Mouse (Mus musculus) gastrocnemius, adult 8-10 months (tissue): ENCODE results near the gene Cd82. TPM values are rescaled to one million over a fixed set of nuclear protein-coding genes. Genes with fewer than 3 reads are reported as not detected.
A peak's percentile ranks its signal among the peaks of the same experiment; 100 is the strongest.

Experiments
- DNase-seq, 2 experiments: peaks; one replicate each; pipeline ENCODE4 v3.0.0; 2022; ENCODE audit warnings: low spot score in 2 of 2
- total RNA-seq, 4 experiments: library from RNA; stranded (reverse); gene quantifications; 2 replicates each; pipeline ENCODE4 v1.2.4; 2022

The Cd82 gene
- total RNA-seq, 4 experiments from 2014 or later, result 7.6 to 10.1 (median 9.8) TPM

- no peak for DNase-seq
Measured at GRCm38 (mm10) chr2:93469118-93469517, 6.2 kb upstream of the Cd82 start.

- no peak for DNase-seq
Measured at GRCm38 (mm10) chr2:93466314-93466713, 3.4 kb upstream of the Cd82 start.

GRCm38 (mm10) chr2:93461869-93462714, 848 bp downstream of the Cd82 start:
- peak; percentile 96 to 98 for DNase-seq

GRCm38 (mm10) chr2:93460786-93461469, 2.0 kb downstream of the Cd82 start:
- no peak for DNase-seq

GRCm38 (mm10) chr2:93459208-93459920, 3.6 kb downstream of the Cd82 start:
- DNase-seq, result no peak

GRCm38 (mm10) chr2:93458332-93459207, 4.4 kb downstream of the Cd82 start:
- DNase-seq, result no peak

- no peak for DNase-seq
Measured at GRCm38 (mm10) chr2:93457426-93458130, 5.4 kb downstream of the Cd82 start.

- no peak for DNase-seq
Measured at GRCm38 (mm10) chr2:93456140-93456539, 6.8 kb downstream of the Cd82 start.

- no peak for DNase-seq
Measured at GRCm38 (mm10) chr2:93454817-93455591, 7.9 kb downstream of the Cd82 start.

GRCm38 (mm10) chr2:93454334-93454733, 8.6 kb downstream of the Cd82 start:
- DNase-seq, result no peak

GRCm38 (mm10) chr2:93453046-93453445, 9.9 kb downstream of the Cd82 start:
- no peak for DNase-seq

GRCm38 (mm10) chr2:93452506-93452905, 10.4 kb downstream of the Cd82 start:
- DNase-seq, result no peak

- DNase-seq, result no peak
Measured at GRCm38 (mm10) chr2:93452057-93452456, 10.9 kb downstream of the Cd82 start.

- DNase-seq, result no peak
Measured at GRCm38 (mm10) chr2:93451219-93451938, 11.6 kb downstream of the Cd82 start.

GRCm38 (mm10) chr2:93450695-93451094, 12.2 kb downstream of the Cd82 start:
- DNase-seq, result no peak

- no peak for DNase-seq
Measured at GRCm38 (mm10) chr2:93449657-93450056, 13.3 kb downstream of the Cd82 start.

GRCm38 (mm10) chr2:93448774-93449173, 14.2 kb downstream of the Cd82 start:
- DNase-seq, result no peak

- DNase-seq, result no peak
Measured at GRCm38 (mm10) chr2:93447500-93448249, 15.3 kb downstream of the Cd82 start.
